Mouse (Mus musculus) cerebellum, adult 11-12 months (tissue): ENCODE measurements at regions not wholly inside any gene's neighbourhood (a gene's known extent, or its start where the extent isn't known, plus 50 kb on each side); places are given as distances from the start of the nearest gene placed in this dataset.
"Not testable (repeated sequence)": the region's sequence is repeated elsewhere in the genome, so short reads cannot be mapped to it uniquely, and the experiment has no call there.

ENCODE experiments used
- DNase-seq: peaks from one replicate; pipeline ENCODE4 v3.0.0; 2022

DNA sequence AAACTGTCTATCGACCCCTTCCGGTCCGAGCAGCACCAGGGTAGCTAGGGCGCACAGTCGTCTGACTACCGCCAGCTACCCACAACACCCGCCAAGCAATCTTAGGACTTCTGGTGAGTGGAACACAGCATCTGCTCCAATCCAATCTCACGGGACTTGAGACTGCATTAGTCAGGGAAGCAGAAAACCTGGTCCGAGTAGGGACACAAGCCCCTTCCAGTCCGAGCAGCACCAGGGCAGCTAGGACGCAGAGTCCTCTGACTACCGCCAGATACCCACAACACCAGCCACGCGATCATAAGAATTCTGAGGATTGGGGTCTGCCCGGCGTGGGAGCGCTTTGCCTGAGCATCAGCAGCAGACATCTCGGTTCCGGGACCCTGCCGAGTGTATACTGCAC is 79.6 kb downstream of the Gm10715 start:
- not testable (repeated sequence) for DNase-seq

DNA sequence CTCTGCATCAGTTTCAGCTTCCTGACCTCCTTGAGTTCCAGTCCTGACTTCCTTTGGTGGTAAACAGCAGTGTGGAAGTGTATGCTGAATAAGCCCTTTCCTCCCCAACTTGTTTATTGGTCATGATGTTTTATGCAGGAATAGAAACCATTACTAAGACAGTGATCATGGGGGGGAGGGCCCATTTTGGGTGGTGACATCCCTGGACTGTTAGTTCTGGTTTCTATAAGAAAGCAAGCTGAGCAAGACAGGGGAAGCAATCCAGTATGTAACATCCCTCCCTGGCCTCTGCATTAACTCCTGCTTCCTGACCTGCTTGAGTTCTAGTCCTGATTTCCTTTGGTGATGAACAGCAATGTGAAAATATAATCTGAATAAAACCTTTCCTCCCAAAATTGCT is 124.5 kb downstream of the Gm10715 start:
- DNase-seq = no peak

DNA sequence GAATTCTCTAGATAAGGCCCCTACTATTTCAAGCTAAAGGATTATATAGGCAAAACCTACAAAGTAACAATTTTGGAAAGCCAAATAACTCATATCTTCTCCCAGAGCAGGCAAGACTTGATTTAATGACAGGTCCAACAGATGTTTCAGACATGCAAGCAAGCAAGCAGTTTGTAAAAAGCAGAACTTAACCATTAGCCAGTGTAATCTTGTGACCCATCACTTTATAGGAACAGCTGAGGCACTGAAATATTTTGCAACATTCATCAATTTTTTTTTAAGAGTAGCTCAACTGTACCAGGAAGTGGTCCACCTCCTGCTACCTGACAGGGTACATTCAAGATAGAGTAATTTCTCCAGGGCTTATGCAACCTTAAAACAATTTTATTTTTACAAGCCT is 147.7 kb downstream of the Gm10715 start:
- no peak for DNase-seq

DNA sequence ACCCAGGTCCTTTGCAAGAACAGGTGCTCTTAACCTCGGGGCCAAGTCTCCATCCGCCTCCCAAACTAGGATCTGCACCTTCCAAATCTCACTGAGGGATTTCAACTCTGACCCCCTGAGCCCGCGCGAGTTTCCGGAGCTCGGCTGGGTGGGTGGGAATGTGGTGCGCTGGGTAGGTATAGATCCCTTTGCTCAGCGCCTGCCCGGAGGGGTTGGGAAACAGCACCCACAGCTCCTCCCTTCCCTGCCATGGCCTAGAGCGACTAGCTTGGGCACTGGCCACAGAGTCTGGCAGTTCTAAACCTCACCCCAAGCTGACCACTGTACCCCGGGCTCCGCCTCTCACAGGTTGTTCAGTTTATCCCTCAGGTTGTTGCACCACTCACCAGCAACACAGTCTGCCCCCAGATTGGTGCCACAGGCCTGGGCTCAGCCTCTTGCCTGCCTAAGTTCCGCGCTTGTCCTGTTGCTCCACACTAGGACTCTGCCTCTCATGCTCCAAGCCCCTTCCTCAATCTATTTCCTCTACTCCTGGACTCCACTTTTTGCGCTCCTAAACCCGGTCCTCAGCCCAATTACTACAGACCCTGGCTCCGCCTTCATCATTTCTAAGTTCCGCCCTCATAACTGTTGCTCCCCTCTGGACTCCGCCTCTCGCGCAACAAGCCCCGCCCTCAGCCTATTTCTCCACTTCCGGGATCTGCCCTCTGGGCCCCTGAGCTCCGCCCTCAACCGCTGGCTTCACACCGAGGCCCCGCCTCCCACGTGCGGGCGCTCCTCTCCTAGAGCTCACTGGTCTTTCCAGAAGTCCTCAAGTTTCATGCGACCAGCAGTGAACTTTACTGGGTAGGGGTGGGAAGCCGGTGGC is 135.6 kb upstream of the Alkbh8 start:
- DNase-seq = no peak

DNA sequence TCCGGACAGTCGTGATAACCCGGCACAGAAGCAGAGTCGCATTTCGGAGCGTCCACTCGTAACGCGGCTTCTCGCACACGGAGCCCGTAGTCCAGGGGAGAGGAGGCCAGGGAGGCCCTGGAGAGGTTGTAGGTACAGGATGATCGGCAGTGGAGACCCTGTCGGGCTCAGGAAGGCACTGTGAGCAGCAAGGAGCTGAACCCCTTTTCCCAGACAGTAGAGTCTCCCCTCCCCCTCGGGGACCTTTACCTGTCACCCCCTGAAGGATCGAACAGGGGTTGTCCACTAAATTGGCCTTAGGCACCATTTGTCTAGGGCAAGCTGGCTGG is 135.0 kb upstream of the Alkbh8 start:
- DNase-seq = not testable (repeated sequence)

DNA sequence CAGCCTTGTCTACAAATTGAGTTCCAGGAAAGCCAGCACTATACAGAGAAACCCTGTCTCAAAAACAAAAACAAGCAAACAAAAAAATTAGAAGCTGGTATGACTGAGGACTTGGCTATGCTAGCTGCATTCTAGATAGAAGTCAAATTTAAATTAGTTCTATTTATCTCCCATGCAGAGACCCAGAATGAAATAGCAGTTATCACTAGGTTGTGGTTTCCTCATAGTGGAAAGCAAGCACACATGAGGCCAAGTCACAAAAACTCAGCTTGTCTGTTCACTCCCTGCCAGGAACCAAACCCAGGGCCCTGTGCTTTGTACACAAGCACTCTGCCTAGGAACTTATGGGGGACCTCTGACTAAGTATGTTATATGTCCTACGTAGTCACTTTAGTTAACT is 126.8 kb upstream of the Alkbh8 start:
- not testable (repeated sequence) for DNase-seq

GRCm38 (mm10) chr9:3258396-3259300 is 76.3 kb upstream of the Alkbh8 start:
- DNase-seq = no peak

GRCm38 (mm10) chr9:3260181-3260580 is 74.8 kb upstream of the Alkbh8 start:
- DNase-seq = no peak

DNA sequence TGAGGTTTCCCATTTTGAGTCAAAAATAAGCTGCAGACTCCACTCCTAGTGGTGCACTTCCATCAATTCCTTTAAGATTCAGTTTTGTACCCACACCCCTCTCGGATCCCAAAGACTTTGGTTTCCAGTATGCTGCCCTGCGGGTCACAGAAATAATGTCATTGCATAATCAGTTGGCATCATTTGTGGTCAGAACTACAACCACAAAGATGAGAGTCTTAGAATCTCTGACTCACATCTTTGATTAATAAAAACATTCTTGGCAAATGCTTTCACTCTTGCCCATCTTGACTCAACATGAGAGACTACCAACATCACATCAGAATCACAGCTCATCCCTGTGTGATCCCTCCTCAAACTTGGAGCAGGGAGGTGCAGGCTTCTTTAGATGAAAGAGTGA is 74.1 kb upstream of the Alkbh8 start:
- no peak for DNase-seq

GRCm38 (mm10) chr9:3264467-3264866 is 70.5 kb upstream of the Alkbh8 start:
- DNase-seq = no peak

- peak; percentile 30 for DNase-seq
Measured at GRCm38 (mm10) chr9:3280496-3280895, 54.4 kb upstream of the Alkbh8 start.

- peak; percentile 65 for DNase-seq
Measured at GRCm38 (mm10) chr9:3281906-3282305, 53.0 kb upstream of the Alkbh8 start.

- peak; percentile 9 for DNase-seq
Measured at GRCm38 (mm10) chr9:3283381-3283780, 51.6 kb upstream of the Alkbh8 start.
